Mouse (Mus musculus): ENCODE measurements around the gene Stx2. TPM values are rescaled to one million over a fixed set of nuclear protein-coding genes. Genes with fewer than 3 reads are reported as not detected.

Gene Stx2
- 40.1 TPM for total RNA-seq (2023)

GRCm38 (mm10) chr5:129008412-129008826 is at the start of gene Stx2:
Stx2 (minus strand) TSS chr5:129008574.

GRCm38 (mm10) chr5:129019497-129020299 is 11.3 kb upstream of the Stx2 start, which contains the start of gene Ran:
Ran (plus strand) TSS chr5:129020069.

DNA sequence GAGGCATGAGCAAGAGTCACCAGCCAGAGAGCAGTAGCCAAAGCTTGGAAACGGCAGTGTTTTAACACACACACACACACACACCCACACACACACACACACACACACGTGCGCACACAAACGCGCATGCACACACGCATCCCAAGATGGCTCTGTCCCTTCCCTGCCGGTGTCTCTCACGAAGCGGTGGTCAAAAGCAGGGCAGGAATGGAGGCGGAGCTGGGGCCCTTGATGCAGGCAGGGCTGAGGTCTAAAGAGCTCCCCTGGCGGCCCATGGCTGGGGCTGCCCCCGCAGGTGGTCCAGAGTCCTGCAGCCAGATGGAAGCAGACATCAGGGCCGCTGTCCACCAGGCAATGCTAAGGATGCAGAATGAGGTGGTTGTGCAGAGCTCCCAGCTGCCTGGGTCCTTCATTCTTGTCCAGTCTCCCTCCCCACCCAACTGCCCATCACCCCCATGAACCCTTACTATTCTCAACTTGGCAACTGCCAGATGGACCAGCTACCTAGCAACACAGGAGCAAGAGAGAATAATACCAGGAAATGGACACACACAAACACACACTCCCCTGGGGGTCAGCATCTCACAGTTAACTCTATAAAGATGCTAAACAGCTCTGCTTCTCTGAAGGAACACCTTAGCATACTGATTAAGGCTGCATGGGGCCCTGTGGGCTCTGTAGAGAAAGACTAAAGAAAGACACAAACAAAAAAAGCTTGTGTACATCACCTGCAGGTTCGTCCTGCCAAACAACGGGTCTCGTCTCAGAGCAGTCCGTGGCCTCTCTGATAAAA is 54.9 kb downstream of the Stx2 start, which contains the start of gene Rimbp2:
Gene Rimbp2, minus strand, starts transcription at position 209 of the 793 bp plus-strand sequence.

Other genes with a start within 250 kb of the Stx2 start
- not detected for gene Rimbp2, start 55.1 kb downstream of the Stx2 start, total RNA-seq (2023)
- 96.1 TPM for gene Ran, start 11.5 kb upstream of the Stx2 start, total RNA-seq (2023)
- 0.31 TPM for gene Adgrd1, start 88.2 kb upstream of the Stx2 start, total RNA-seq (2023)